Mouse (Mus musculus) intestine, embryonic 16.5 days (tissue): ENCODE results near the gene D430042O09Rik. TPM values are rescaled to one million over a fixed set of nuclear protein-coding genes. Genes with fewer than 3 reads are reported as not detected.

Source experiments
- ATAC-seq: fragments of 200-750 bp; cut with Nextera tagmentation; 2 replicates; pipeline ENCODE4 v1.8.0; 2017; ENCODE audit warnings: moderate TSS enrichment, moderate library complexity
- H3K27ac ChIP-seq: fragments of 300-500 bp; sonication (generic); 2 replicates; pipeline ENCODE4 v1.5.1; 2014; ENCODE audit warnings: mild to moderate bottlenecking, low read length
- H3K27me3 ChIP-seq: fragments of 300-500 bp; sonication (generic); replicated peaks from 2 replicates; pipeline ENCODE4 v1.6.1; 2014; ENCODE audit warnings: low read length, control low read depth, mixed read lengths; ENCODE audit not compliant: control insufficient read depth, insufficient read depth
- H3K36me3 ChIP-seq: fragments of 300-500 bp; sonication (generic); 2 replicates; pipeline ENCODE4 v1.6.1; 2014; ENCODE audit warnings: low read length, control low read depth; ENCODE audit not compliant: control insufficient read depth, insufficient read depth
- H3K4me1 ChIP-seq: fragments of 300-500 bp; sonication (generic); 2 replicates; pipeline ENCODE4 v1.6.1; 2014; ENCODE audit warnings: low read length, control low read depth, mixed read lengths; ENCODE audit not compliant: control insufficient read depth, insufficient read depth
- H3K4me2 ChIP-seq: fragments of 300-500 bp; sonication (generic); 2 replicates; pipeline ENCODE4 v1.6.1; 2014; ENCODE audit warnings: low read depth, low read length, control low read depth
- H3K4me3 ChIP-seq: fragments of 300-500 bp; sonication (generic); 2 replicates; pipeline ENCODE4 v1.5.1; 2014; ENCODE audit warnings: mild to moderate bottlenecking, low read length
- H3K9ac ChIP-seq: fragments of 300-500 bp; sonication (generic); 2 replicates; pipeline ENCODE4 v1.6.1; 2014; ENCODE audit warnings: low read depth, low read length
- H3K9me3 ChIP-seq: fragments of 300-500 bp; sonication (generic); 2 replicates; pipeline ENCODE4 v1.6.1; 2016; ENCODE audit warnings: low read length, control low read depth; ENCODE audit not compliant: control insufficient read depth
- WGBS: fragments of 180-500 bp; shearing (Covaris S2); extraction: QIAGEN DNeasy Blood & Tissue Kit; methylation state at CpG from one replicate; pipeline ENCODE4 v1.1.7; 2014; 5-methylcytosine and 5-hydroxymethylcytosine counted together
- polyA plus RNA-seq: library from polyadenylated mRNA; unstranded; fragments of >200 nt; fragmentation: Nextera tagmentation; extraction: Ambion mirVana; gene quantifications from 2 replicates; pipeline ENCODE4 v1.2.1, GENCODE M21; 2015

The D430042O09Rik gene
- polyA plus RNA-seq, 1 experiment from 2014 or later, result 6.0 TPM

GRCm38 (mm10) chr7:125871404-125872201 is 163.9 kb downstream of the D430042O09Rik start:
- ATAC-seq, result 0 out of 2 replicates have a peak, but pooled peaks have one; percentile 12
- H3K4me2 ChIP-seq, result no peak overlapping the region
- 37% methylated on average over 12 of the region's 12 CpGs for WGBS
- H3K27ac ChIP-seq, result no peak overlapping the region
- H3K4me3 ChIP-seq, result no peak overlapping the region
- no peaks in the 10 kb centered on the region; the same call in 1 of the 2 replicates for H3K4me1 ChIP-seq
- H3K36me3 ChIP-seq, result no peaks in the 10 kb centered on the region
- 0 out of 2 replicates have a peak overlapping the region, but pooled peaks have one; percentile 4 for H3K9ac ChIP-seq
- no peaks in the 10 kb centered on the region for H3K9me3 ChIP-seq
- no peaks in the 10 kb centered on the region for H3K27me3 ChIP-seq

GRCm38 (mm10) chr7:125872202-125872580 is 164.5 kb downstream of the D430042O09Rik start:
- H3K4me3 ChIP-seq, result no peak overlapping the region
- no peak overlapping the region for H3K9ac ChIP-seq
- 66% methylated on average over 6 of the region's 6 CpGs for WGBS
- no peak overlapping the region for H3K4me2 ChIP-seq
- H3K27ac ChIP-seq, result no peak overlapping the region
- H3K36me3 ChIP-seq, result no peaks in the 10 kb centered on the region
- no peaks in the 10 kb centered on the region for H3K27me3 ChIP-seq
- ATAC-seq, result no peak
- no peaks in the 10 kb centered on the region; the same call in 1 of the 2 replicates for H3K4me1 ChIP-seq
- H3K9me3 ChIP-seq, result no peaks in the 10 kb centered on the region

GRCm38 (mm10) chr7:125872874-125873273 is 165.2 kb downstream of the D430042O09Rik start:
- no peak overlapping the region for H3K9ac ChIP-seq
- ATAC-seq, result no peak
- no peak overlapping the region for H3K4me3 ChIP-seq
- no peaks in the 10 kb centered on the region for H3K36me3 ChIP-seq
- H3K27ac ChIP-seq, result no peak overlapping the region
- no peak overlapping the region for H3K4me2 ChIP-seq
- WGBS, result 74% methylated on average over 3 of the region's 3 CpGs
- no peaks in the 10 kb centered on the region for H3K9me3 ChIP-seq
- H3K4me1 ChIP-seq, result no peaks in the 10 kb centered on the region; the same call in 1 of the 2 replicates
- H3K27me3 ChIP-seq, result no peaks in the 10 kb centered on the region

GRCm38 (mm10) chr7:125873971-125874495 is 166.3 kb downstream of the D430042O09Rik start:
- ATAC-seq, result no peak
- 64% methylated on average over 6 of the region's 6 CpGs for WGBS
- Histone ChIP-seq H3K9ac (no peak overlapping the region), H3K4me3 (no peak overlapping the region), H3K27me3 (no peaks in the 10 kb centered on the region), H3K27ac (no peak overlapping the region), H3K36me3 (no peaks in the 10 kb centered on the region), H3K4me2 (no peak overlapping the region), H3K4me1 (no peaks in the 10 kb centered on the region; the same call in 1 of the 2 replicates), H3K9me3 (no peaks in the 10 kb centered on the region)

GRCm38 (mm10) chr7:125878040-125878439 is 170.4 kb downstream of the D430042O09Rik start:
- no peaks in the 10 kb centered on the region; the same call in 1 of the 2 replicates for H3K4me1 ChIP-seq
- H3K27ac ChIP-seq, result no peak overlapping the region
- WGBS, result 57% methylated on average over 4 of the region's 4 CpGs
- no peak overlapping the region for H3K4me2 ChIP-seq
- H3K36me3 ChIP-seq, result no peaks in the 10 kb centered on the region
- no peak overlapping the region for H3K4me3 ChIP-seq
- no peak for ATAC-seq
- no peaks in the 10 kb centered on the region for H3K27me3 ChIP-seq
- H3K9me3 ChIP-seq, result no peaks in the 10 kb centered on the region
- no peak overlapping the region for H3K9ac ChIP-seq

GRCm38 (mm10) chr7:125883232-125883631 is 175.5 kb downstream of the D430042O09Rik start:
- ATAC-seq, result no peak
- WGBS, result 83% methylated on average over 2 of the region's 2 CpGs
- Histone ChIP-seq H3K4me2 (no peak overlapping the region), H3K36me3 (no peaks in the 10 kb centered on the region), H3K27me3 (no peaks in the 10 kb centered on the region), H3K4me3 (no peak overlapping the region), H3K27ac (no peak overlapping the region), H3K4me1 (no peaks in the 10 kb centered on the region), H3K9ac (no peak overlapping the region), H3K9me3 (no peaks in the 10 kb centered on the region)

GRCm38 (mm10) chr7:125886116-125886680 is 178.5 kb downstream of the D430042O09Rik start:
- 68% methylated on average over 4 of the region's 4 CpGs for WGBS
- no peaks in the 10 kb centered on the region for H3K9me3 ChIP-seq
- ATAC-seq, result no peak
- H3K27ac ChIP-seq, result no peak overlapping the region
- no peak overlapping the region for H3K4me2 ChIP-seq
- H3K27me3 ChIP-seq, result no peaks in the 10 kb centered on the region
- H3K9ac ChIP-seq, result no peak overlapping the region
- H3K4me1 ChIP-seq, result no peaks in the 10 kb centered on the region
- H3K36me3 ChIP-seq, result no peaks in the 10 kb centered on the region
- H3K4me3 ChIP-seq, result no peak overlapping the region

GRCm38 (mm10) chr7:125887124-125887523 is 179.4 kb downstream of the D430042O09Rik start:
- no peaks in the 10 kb centered on the region for H3K27me3 ChIP-seq
- H3K4me2 ChIP-seq, result no peak overlapping the region
- no peaks in the 10 kb centered on the region for H3K36me3 ChIP-seq
- no peak overlapping the region for H3K27ac ChIP-seq
- no peak overlapping the region for H3K9ac ChIP-seq
- H3K4me1 ChIP-seq, result no peaks in the 10 kb centered on the region
- no peak for ATAC-seq
- 48% methylated on average over 4 of the region's 4 CpGs for WGBS
- H3K9me3 ChIP-seq, result no peaks in the 10 kb centered on the region
- H3K4me3 ChIP-seq, result no peak overlapping the region

GRCm38 (mm10) chr7:125887761-125888160 is 180.1 kb downstream of the D430042O09Rik start:
- no peak for ATAC-seq

More at GRCm38 (mm10) chr7:125887761-125888160, 180.1 kb downstream of the D430042O09Rik start:
- Histone ChIP-seq H3K4me2 (no peak overlapping the region), H3K4me3 (no peak overlapping the region), H3K27ac (no peak overlapping the region), H3K9me3 (no peaks in the 10 kb centered on the region), H3K36me3 (no peaks in the 10 kb centered on the region), H3K9ac (no peak overlapping the region), H3K27me3 (no peaks in the 10 kb centered on the region), H3K4me1 (no peaks in the 10 kb centered on the region)
- WGBS, result 79% methylated on average over 5 of the region's 5 CpGs
